Mouse (Mus musculus) neural tube, embryonic 11.5 days (tissue): ENCODE measurements around the gene Zdhhc18. TPM values are rescaled to one million over a fixed set of nuclear protein-coding genes. Genes with fewer than 3 reads are reported as not detected.
A peak's percentile ranks its signal among the peaks of the same experiment; 100 is the strongest.

Experiments used
- ATAC-seq: fragments of 200-750 bp; cut with Nextera tagmentation; 2 replicates; pipeline ENCODE4 v1.8.0; 2017; ENCODE audit warnings: moderate number of reproducible peaks, mild to moderate bottlenecking, moderate TSS enrichment, moderate library complexity; ENCODE audit not compliant: insufficient read depth, low FRiP score, low TSS enrichment
- DNase-seq: peaks from one replicate; pipeline ENCODE4 v3.0.0-alpha.2; 2015; ENCODE audit warnings: low spot score
- H3K27ac ChIP-seq: fragments of 300-500 bp; sonication (generic); 2 replicates; pipeline ENCODE4 v1.5.1; 2014; ENCODE audit warnings: low read depth, mild to moderate bottlenecking, low read length
- H3K27me3 ChIP-seq: fragments of 300-500 bp; sonication (generic); 2 replicates; pipeline ENCODE4 v1.6.1; 2014; ENCODE audit warnings: mild to moderate bottlenecking, low read length, mixed read lengths; ENCODE audit not compliant: control insufficient read depth, insufficient read depth
- H3K36me3 ChIP-seq: fragments of 300-500 bp; sonication (generic); 2 replicates; pipeline ENCODE4 v1.6.1; 2014; ENCODE audit warnings: mild to moderate bottlenecking, low read length, moderate library complexity, mixed read lengths; ENCODE audit not compliant: control insufficient read depth, insufficient read depth
- H3K4me1 ChIP-seq: fragments of 300-500 bp; sonication (generic); 2 replicates; pipeline ENCODE4 v1.6.1; 2014; ENCODE audit warnings: low read length, mixed read lengths; ENCODE audit not compliant: control insufficient read depth, insufficient read depth
- H3K4me2 ChIP-seq: fragments of 300-500 bp; sonication (generic); 2 replicates; pipeline ENCODE4 v1.6.1; 2014; ENCODE audit warnings: low read depth, mild to moderate bottlenecking, moderate library complexity
- H3K4me3 ChIP-seq: fragments of 300-500 bp; sonication (generic); 2 replicates; pipeline ENCODE4 v1.5.1; 2014; ENCODE audit warnings: low read depth, low read length
- H3K9ac ChIP-seq: fragments of 300-500 bp; sonication (generic); 2 replicates; pipeline ENCODE4 v1.6.1; 2014; ENCODE audit warnings: mild to moderate bottlenecking, low read length
- H3K9me3 ChIP-seq: fragments of 300-500 bp; sonication (generic); 2 replicates; pipeline ENCODE4 v1.6.1; 2016; ENCODE audit warnings: low read length; ENCODE audit not compliant: control insufficient read depth
- WGBS: fragments of 180-500 bp; shearing (Covaris S2); extraction: QIAGEN DNeasy Blood & Tissue Kit; methylation state at CpG from one replicate; pipeline ENCODE4 v1.1.7; 2014; 5-methylcytosine and 5-hydroxymethylcytosine counted together
- polyA plus RNA-seq: library from polyadenylated mRNA; unstranded; fragments of >200 nt; fragmentation: Nextera tagmentation; extraction: Ambion mirVana; gene quantifications from 2 replicates; pipeline ENCODE4 v1.2.1, GENCODE M21; 2014

Zdhhc18 gene
- polyA plus RNA-seq = 3.5 and 5.5 TPM in 2 replicates

GRCm38 (mm10) chr4:133649989-133650699 is at the start of gene Zdhhc18:
TSS of gene Zdhhc18 (minus strand) at chr4:133650154.
- Histone ChIP-seq H3K36me3 (no peaks in the 10 kb centered on the region), H3K9ac (no peak within 1 kb of the TSS), H3K4me2 (peak within 1 kb of the TSS; percentile 29), H3K27me3 (no peaks in the 10 kb centered on the region), H3K9me3 (no peaks in the 10 kb centered on the region), H3K27ac (no peak within 1 kb of the TSS), H3K4me3 (no peak within 1 kb of the TSS; the same call in 1 of the 2 replicates), H3K4me1 (no peaks in the 10 kb centered on the region)
- DNase-seq = peak; percentile 77
- 41% methylated on average over 7 of the region's 7 CpGs for WGBS
- no peak for ATAC-seq

- no peak for ATAC-seq
- DNase-seq = no peak
- H3K9me3 ChIP-seq = no peaks in the 10 kb centered on the region
- 85% methylated on average over 3 of the region's 3 CpGs for WGBS
- no peaks in the 10 kb centered on the region for H3K4me1 ChIP-seq
- peaks cover 36% of the 10 kb centered on the region for H3K36me3 ChIP-seq
- no peak overlapping the region for H3K4me2 ChIP-seq
- no peaks in the 10 kb centered on the region for H3K27me3 ChIP-seq
- no peak overlapping the region for H3K4me3 ChIP-seq
- no peak overlapping the region for H3K27ac ChIP-seq
- H3K9ac ChIP-seq = no peak overlapping the region
Measured at GRCm38 (mm10) chr4:133695363-133695762, 45.4 kb upstream of the Zdhhc18 start.

GRCm38 (mm10) chr4:133690252-133690651 is 40.3 kb upstream of the Zdhhc18 start:
- Histone ChIP-seq H3K9ac (no peak overlapping the region), H3K4me1 (no peaks in the 10 kb centered on the region), H3K4me2 (no peak overlapping the region), H3K27me3 (no peaks in the 10 kb centered on the region), H3K27ac (no peak overlapping the region), H3K4me3 (no peak overlapping the region), H3K36me3 (peaks cover 64% of the 10 kb centered on the region), H3K9me3 (no peaks in the 10 kb centered on the region)
- WGBS = 44% methylated on average over 5 of the region's 5 CpGs
- ATAC-seq = no peak
- DNase-seq = no peak

GRCm38 (mm10) chr4:133688417-133689067 is 38.6 kb upstream of the Zdhhc18 start:
- WGBS = 87% methylated on average over 7 of the region's 7 CpGs

GRCm38 (mm10) chr4:133687126-133687525 is 37.2 kb upstream of the Zdhhc18 start:
- Histone ChIP-seq H3K4me2 (no peak overlapping the region), H3K9me3 (no peaks in the 10 kb centered on the region), H3K4me1 (no peaks in the 10 kb centered on the region), H3K27ac (no peak overlapping the region), H3K9ac (no peak overlapping the region), H3K4me3 (no peak overlapping the region), H3K36me3 (peaks cover 50% of the 10 kb centered on the region), H3K27me3 (no peaks in the 10 kb centered on the region)
- DNase-seq (no peak), ATAC-seq (no peak)
- 91% methylated on average over 5 of the region's 5 CpGs for WGBS

More at GRCm38 (mm10) chr4:133688417-133689067, 38.6 kb upstream of the Zdhhc18 start:
- Histone ChIP-seq H3K27ac (no peak overlapping the region), H3K9ac (no peak overlapping the region), H3K36me3 (peaks cover 64% of the 10 kb centered on the region), H3K4me1 (no peaks in the 10 kb centered on the region), H3K27me3 (no peaks in the 10 kb centered on the region), H3K9me3 (no peaks in the 10 kb centered on the region), H3K4me3 (no peak overlapping the region), H3K4me2 (no peak overlapping the region)
- DNase-seq (no peak), ATAC-seq (no peak)

- H3K4me3 ChIP-seq = no peak overlapping the region
- no peaks in the 10 kb centered on the region for H3K27me3 ChIP-seq
- 90% methylated on average over 11 of the region's 11 CpGs for WGBS
- H3K4me2 ChIP-seq = no peak overlapping the region
- no peak overlapping the region for H3K27ac ChIP-seq
- DNase-seq (no peak), ATAC-seq (no peak)
- no peaks in the 10 kb centered on the region for H3K9me3 ChIP-seq
- no peak overlapping the region for H3K9ac ChIP-seq
- peaks cover 47% of the 10 kb centered on the region for H3K36me3 ChIP-seq
- H3K4me1 ChIP-seq = no peaks in the 10 kb centered on the region
Measured at GRCm38 (mm10) chr4:133686512-133686911, 36.6 kb upstream of the Zdhhc18 start.

GRCm38 (mm10) chr4:133680206-133680786 is 30.3 kb upstream of the Zdhhc18 start:
- Histone ChIP-seq H3K9me3 (no peaks in the 10 kb centered on the region), H3K27ac (no peak overlapping the region), H3K4me3 (no peak overlapping the region), H3K4me1 (peaks cover 14% of the 10 kb centered on the region), H3K4me2 (no peak overlapping the region), H3K27me3 (no peaks in the 10 kb centered on the region), H3K9ac (no peak overlapping the region), H3K36me3 (peaks cover 28% of the 10 kb centered on the region)
- 93% methylated on average over 14 of the region's 14 CpGs for WGBS
- no peak for DNase-seq
- no peak for ATAC-seq

GRCm38 (mm10) chr4:133679629-133680028 is 29.7 kb upstream of the Zdhhc18 start:
- Histone ChIP-seq H3K36me3 (peaks cover 21% of the 10 kb centered on the region), H3K27ac (no peak overlapping the region), H3K4me1 (peaks cover 15% of the 10 kb centered on the region), H3K9ac (no peak overlapping the region), H3K4me2 (no peak overlapping the region), H3K4me3 (no peak overlapping the region), H3K27me3 (no peaks in the 10 kb centered on the region), H3K9me3 (no peaks in the 10 kb centered on the region)
- ATAC-seq (no peak), DNase-seq (no peak)
- 91% methylated on average over 7 of the region's 7 CpGs for WGBS
